Mouse (Mus musculus) testis, postnatal 14 days (tissue): ENCODE results near the gene Ahdc1.

Experiments
- DNase-seq: peaks from one replicate; pipeline ENCODE4 v3.0.0; 2021; ENCODE audit warnings: low spot score

Gene Ahdc1

DNA sequence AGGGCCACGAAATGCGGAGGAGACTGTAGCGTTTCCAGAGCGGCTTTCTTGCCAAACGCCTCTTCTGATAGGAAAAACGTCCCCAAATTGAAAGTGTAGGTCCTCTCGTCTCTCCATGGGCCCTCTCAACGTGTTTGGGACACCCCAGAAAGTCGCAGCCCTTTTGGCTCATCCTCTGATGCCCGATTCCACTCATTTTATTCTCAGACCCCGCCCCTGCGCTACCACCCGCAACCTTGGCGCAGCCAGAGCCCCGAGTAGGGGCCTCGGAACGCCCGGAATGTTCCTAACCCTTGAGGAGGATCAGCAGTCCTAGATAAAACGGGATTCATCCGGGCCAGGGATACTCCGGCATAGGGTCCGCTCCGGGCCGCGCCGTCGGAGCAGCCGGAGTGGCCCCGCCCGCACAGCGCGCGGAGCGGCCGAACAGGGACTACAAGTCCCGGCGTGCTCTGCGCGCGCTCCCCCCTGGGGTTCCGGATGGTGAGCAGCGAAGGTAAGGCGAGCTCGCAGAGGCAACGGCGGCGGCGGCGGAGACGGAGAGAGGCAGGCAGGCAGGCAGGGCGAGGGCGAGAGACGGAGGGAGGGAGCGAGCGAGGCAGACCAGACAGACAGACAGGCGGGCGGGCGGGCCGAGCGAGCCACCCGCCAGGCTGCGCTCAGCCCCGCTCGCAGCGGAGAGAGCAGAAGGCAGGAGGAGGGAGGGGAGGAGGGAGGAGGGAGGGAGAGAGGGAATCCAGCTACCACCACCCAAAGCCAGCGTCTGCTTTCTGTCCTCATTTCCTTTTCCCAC lies at the start of gene Ahdc1:
Gene Ahdc1 (plus strand): TSS at position 233 of the 793 bp plus-strand sequence.
- peak; percentile 91 for DNase-seq

DNA sequence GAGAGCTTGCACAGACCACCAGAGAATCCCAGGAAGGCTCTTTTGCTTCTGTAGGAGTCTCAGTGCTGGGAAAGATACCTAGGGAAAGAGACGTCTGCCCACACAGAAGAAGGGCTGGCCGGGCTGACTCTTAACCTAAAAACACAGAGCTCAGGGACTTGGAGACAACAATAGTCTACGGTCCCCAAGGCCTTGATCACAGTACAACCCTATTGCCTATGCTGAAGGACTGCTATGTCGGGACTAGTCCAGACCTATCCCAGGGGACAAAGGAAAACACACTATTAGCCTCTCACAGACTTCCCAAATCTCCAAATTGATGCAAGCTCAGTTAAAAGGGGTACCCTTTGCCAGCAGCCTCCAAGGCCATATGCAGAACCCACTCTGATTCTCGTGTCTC lies 49.2 kb upstream of the Ahdc1 start:
- DNase-seq, result no peak

DNA sequence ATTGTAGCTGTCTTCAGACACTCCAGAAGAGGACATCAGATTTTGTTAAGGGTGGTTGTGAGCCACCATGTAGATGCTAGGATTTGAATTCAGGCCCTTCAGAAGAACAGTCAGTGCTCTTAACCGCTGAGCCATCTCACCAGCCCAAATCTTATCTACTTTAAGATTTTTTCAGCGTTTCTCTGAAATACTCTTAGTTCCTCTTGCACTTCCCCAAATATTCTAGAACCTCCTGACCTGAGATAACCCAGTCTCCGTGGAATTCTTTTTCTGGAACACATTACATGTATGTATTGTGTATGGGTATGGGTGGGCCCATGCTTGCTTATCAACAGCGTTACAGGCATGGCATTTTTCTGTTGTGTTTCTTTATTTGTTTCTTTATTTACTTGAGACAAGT lies 48.4 kb upstream of the Ahdc1 start:
- no peak for DNase-seq

DNA sequence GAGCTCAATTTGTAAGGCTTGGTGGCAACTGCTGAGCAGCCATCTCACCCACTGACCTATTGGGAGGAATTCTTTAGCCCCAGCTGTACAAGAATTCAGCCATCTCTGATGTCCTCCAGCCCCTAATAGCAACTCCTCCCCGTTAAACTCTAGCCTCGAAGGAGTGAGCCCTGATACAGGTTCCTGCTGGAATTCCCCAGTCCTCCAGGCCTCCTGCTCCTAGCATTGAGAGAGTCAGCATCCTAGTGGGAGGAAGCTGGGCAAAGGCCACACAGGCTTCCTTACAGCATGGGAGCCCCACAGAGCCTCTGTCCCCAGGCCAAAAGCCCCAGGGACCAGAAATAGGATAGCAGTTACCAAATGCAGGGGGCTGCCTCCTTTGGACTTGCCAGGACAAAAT lies 47.6 kb upstream of the Ahdc1 start:
- DNase-seq, result no peak

DNA sequence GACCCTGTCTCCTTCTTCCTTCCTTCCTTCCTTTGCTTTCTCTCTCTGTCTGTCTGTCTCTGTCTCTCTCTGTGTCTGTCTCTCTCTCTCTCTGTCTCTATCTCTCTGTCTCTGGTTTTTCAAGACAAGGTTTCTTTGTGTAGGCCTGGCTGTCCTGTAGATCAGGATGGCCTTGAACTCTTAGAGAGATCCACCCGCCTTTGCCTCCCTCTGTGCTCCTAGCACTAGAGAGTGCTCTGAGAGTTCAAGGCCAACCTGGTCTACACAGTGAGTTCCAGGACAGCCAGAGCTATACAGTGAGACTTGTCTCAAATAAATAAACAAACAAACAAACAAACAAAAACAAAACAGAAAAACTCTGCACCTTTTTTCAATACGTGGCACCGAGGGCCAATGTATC lies 47.0 kb upstream of the Ahdc1 start:
- DNase-seq, result no peak

DNA sequence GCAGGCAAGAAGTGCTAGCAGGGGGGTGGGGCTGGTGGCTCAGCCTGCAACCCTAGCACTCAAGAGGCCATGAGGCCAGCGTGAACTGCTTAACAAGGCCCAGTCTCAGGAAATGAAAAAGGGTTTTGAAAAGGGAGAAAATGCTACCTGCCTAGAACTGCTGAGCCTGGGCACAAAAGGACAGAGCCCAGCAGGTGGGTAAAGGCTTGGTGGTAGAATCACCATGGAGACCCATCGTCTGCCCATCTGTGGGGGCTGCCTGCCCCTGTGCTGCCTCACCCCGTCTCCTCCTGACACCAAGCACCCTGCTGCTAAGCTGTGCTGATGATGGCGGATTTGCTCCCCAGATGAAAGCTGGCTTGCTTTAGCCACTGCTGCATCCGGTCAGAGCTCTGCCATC lies 46.6 kb upstream of the Ahdc1 start:
- no peak for DNase-seq

DNA sequence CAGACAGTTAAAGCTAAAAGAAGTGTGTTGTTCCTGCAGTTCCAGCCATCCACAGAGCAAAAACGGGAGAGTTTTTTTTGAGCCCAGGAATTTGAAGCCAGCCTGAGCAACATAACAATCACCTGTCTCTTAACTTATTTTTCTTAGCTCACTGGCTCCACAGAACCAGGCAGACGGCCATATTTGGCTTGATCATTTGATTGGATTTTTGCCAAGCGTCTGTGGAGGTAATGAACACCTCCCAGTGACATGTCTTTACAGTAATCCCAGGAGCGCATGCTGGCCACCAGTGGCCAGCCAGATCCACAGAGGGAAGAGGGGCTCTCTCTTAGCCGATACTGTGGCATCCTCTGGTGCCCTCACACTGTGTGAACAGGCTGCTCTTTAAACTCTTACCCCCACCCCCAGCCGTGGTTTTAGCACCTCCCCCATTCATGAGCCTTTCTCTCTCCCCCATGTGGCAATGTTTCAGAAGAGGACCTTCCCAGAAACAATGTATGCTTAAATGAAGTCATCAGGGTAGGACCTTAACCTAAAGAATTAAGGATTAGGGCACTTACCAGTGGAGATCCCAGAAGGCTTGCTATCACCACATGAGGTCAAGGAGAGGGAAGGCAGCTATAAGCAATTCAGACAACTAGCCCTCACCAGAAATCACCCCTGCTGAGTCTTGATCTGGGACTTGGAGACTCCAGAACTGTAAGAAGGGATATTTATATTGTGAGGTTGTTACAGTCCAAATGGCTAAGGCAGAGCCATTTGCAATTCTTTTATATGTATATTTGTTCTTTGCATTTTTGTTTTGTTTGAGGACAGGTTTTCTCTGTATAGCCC lies 42.7 kb upstream of the Ahdc1 start:
- DNase-seq, result no peak

DNA sequence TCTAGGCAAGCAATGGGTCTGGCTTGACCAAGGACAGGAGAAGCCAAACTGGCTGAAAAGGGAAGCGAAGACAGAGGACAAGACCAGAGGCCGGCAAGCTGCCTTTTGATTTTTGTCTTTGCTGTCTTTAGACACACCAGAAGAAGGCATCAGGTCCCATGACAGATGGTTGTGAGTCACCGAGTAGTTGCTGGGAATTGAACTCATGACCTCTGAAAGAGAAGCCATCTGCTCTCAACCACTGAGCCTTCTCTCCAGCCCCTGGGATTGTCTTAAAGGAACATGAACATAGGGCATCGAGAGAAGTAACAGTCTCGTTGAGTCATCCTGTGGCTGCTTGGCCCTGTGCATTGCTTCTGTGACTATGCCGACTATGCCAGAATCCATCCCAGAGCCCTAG lies 39.5 kb upstream of the Ahdc1 start:
- DNase-seq, result no peak

DNA sequence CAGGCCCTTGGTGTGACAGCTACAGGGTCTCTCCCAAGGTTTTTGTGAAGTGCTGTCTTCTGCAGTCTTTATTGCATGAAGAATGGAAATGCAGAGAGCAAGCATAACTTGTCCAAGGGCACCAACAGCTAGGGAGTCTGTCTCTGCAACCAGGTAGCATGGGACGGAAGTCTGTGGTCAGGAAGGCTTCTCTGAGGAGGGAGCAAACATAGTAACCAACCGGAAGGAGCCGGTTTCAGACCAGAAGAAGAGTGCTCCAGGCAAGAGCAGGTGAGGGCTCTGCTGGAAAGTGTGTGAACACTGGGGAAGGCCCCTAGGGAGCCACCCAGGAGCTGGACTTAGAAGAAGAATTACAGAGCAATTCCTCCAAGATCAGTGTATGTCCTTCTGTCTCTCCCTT lies 39.0 kb upstream of the Ahdc1 start:
- DNase-seq, result no peak

DNA sequence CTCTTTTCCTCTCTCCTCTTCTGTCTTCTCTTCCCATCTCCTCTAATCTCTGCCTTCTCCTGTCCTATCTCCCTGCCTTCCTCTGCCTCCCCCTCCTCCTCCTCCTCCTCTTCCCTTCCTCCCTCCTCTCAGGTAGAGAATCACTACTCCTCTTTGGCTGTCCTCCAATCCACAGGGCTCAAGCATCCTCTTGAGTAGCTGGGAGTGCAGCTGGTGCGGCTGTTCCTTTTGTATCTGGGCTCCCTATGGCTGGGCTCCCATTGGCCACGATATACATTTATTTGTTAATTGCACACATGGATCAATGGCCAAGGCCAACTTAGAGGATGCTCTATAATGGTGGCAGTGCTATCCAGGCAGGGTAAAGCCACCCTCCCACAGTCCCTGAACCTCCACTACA lies 38.5 kb upstream of the Ahdc1 start:
- no peak for DNase-seq

DNA sequence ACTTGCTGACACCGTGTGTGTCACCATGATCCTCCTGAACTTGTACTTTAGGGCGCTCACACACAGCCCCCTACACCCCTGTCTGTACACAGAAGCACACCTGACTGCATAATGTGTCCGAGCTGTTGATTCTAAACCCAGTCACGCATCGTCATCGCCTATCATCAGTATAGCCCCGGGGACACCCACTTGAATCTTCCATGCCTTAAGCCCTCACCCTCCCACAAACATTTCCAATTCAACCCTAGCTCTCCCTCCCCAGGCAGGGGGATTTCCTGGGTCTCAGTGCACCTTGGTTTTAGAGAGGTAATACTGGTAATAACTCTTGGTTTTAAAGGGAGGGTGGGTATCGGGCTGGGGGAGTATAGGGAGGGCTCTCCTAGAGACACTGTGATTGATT lies 37.9 kb upstream of the Ahdc1 start:
- DNase-seq, result no peak

DNA sequence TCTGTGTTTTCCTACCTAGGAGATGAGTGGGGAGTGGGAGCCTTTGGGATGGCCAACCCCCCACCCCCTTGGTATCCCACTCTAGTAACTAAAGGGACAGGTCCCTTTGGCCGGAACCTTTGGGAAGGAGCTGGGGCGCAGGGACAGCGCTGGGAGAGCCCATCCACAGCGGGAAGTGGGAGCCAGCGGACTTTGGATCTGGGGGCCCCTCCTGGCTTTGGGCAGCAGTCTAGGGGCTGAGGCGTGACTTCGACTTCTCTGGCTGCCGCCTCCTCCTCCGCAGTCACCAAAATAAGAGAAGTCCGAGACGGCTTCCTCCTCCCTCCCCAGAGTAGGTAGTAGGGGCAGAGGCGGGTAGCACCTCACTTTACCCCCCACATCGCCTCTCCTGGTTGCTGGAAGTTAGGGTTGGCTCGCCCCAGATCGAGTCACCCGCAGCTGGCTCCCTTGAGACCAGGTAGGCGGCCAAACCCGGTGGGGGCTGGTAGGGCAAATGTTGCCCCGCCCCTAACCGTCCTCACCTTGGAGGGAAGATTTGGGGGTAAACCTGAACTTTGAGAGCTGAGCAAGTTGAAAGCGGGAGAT lies 37.2 kb upstream of the Ahdc1 start, which contains the start of gene Fgr:
Gene Fgr (plus strand): TSS at position 282 of the 585 bp plus-strand sequence.
- DNase-seq, result no peak

DNA sequence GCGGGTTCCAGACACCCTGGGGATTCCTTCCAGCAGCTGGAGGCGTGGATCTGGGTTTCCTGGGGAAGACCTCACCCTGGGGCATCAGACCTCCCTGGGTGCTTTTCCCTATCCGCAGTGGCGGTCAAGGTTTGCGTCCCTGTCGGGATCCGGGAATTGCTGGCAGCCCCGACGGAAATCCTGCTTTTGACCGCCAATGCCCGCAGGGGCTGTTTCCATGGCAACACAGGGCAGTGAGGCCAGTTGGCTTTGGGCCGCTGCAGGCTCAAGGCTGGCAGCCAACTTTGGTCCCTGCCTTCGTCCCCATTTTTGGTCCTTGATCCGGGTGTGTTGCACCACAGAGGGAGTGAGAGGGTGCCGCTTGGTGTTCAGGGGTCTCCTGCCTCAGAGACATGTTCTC lies 36.2 kb upstream of the Ahdc1 start:
- peak; percentile 64 for DNase-seq

DNA sequence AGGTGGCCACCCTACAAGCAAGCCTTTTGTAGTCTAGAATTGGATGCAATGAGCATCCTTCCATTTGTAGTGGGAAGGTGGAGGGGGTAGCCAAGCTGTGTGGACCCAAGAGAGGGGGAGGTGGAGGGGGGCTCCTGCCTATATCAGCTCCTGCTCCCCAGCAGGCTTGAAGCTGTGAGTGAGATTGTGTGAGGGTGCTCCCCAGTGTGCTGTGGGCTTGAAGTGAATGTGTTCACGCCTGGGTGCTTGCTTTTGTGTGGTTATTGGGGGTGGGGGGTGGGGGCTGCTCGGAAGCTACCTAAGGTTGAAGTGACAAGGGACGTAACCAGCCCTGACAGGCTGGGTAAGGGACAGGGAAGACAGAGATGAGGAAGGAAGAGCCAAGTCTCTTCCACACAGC lies 35.3 kb upstream of the Ahdc1 start:
- DNase-seq, result no peak

DNA sequence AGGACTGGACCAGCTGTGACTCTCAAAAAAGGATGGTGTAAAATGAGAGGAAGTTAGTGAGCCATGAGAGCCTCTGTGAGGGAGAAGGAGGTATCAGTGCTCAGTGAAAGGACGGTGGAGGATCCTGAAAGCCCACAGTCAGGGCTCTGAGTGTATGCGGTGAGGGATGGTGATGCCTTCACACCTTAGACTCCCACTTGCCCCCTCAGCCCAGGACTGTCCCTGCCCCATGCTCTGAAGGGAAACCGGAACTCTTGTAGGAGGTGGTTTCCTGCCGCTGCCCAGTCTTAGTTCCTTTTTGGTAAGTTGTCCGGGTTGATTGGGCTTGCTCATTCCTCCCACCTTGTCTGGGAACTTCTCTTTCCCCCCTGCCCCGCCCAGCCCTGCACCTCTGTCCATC lies 34.3 kb upstream of the Ahdc1 start:
- DNase-seq, result no peak

DNA sequence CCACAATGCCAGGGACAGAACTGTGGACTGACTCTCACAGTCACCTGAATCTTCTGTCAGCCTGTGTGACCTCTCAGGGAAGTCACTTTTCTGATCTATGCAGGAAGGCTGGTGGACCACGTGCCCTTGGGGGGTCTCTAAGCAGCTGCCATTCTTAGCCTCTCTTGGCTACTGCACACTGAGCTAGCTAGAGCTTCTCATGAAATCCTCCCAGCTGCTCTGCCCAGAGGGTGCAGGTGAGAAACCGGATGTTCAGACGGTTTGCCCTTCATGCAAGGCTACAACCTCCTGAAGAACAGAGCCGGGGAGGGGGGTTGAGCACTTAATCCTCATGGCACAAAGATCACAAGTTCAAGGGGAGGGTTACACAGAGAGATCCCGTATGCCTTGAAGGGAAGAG lies 33.5 kb upstream of the Ahdc1 start:
- DNase-seq, result no peak

DNA sequence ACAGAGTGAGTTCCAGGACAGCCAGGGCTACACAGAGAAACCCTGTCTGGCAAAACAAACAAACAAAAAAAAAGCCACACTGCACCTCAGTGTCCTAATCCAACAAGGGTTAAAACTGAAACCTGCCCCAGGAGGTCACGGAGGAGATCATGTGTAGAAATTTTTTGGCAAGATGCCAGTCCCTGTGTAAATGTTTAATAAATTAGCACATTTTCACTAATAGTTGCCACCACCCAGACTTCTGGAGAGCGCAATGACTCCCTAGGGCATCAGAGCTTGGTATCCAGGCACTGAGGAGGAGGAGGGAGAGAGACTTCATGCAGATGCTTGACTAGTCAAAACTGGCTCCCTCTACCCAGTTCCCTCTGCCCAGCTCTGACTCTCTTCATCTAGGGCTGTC lies 31.9 kb upstream of the Ahdc1 start:
- no peak for DNase-seq

DNA sequence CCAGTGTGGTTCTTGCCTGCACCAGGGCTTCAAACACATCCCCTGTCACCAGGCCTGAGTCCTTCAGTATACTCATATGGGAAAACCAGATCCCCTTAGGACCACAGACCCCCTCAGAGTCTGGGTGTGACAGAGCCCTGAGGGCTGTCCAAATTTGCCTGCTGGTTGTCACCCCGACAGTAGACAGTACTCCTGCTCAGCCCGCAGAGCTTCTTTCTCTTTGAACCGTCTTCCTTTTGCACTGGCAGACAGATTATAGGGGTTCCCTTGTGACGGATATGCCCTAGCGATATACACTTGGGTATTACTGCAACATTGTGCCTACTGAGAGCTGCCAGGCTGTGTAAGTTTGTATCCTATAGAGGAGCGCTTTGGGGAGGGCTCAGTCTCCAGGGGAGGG lies 29.4 kb upstream of the Ahdc1 start:
- no peak for DNase-seq

DNA sequence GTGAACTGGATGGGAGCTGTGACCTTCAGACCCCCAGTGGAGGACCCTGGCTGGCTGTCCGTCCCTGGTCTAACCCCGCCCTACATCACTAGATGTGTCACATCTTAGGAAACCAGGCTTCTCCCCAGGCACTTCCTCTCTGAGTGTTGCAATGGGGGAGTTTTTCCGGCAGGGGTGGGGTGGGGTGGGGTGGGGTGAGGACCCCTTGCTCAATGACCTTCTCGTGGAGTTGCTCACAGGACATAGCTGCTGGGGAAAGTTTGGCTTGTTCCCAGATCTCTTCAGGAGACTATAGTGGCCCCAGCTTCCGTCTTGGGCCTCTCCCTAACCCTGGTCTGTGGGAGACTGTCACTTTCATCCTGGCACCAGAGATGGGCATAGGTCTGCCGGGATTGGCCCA lies 28.1 kb upstream of the Ahdc1 start:
- DNase-seq, result no peak

DNA sequence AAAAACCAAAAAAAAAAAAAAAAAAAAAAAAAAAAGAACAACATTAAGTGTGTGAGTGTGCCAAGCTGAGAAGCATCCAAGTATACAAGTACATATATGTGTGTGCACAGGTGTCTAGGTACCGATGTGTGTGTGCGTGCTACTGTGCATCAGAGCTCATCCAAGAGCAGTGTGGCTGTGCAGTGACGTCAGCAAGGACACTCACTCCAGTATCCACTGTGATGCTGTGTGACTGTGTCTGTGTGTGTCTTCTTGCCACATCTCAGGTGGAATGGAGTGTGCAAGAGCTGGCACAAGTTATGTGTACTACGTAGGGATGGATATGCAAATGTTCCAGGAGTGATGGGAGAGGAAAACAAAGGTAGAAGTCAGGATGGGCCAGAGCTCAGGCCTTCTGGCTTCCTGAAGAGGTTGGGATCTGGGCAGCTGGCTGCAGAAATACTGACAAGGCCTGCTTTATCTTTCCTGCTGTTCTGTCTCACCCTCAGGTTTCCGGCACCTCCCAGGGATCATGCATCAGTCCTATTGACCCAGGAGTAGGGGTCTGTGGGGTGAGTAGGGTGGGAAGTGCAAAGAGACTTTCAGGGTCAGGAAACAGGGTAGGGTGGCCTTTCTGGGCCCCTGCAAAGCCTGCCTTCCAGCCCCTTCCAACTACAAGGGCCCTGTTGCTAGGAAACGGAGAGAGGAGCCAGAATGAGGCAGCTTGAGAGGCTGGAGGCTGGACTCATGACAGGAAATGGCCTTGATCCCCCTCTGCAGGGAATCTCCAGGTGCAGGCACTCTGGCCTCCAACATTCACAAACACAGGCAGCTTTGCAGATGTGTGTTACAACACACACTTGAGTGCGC lies 27.2 kb upstream of the Ahdc1 start:
- no peak for DNase-seq

DNA sequence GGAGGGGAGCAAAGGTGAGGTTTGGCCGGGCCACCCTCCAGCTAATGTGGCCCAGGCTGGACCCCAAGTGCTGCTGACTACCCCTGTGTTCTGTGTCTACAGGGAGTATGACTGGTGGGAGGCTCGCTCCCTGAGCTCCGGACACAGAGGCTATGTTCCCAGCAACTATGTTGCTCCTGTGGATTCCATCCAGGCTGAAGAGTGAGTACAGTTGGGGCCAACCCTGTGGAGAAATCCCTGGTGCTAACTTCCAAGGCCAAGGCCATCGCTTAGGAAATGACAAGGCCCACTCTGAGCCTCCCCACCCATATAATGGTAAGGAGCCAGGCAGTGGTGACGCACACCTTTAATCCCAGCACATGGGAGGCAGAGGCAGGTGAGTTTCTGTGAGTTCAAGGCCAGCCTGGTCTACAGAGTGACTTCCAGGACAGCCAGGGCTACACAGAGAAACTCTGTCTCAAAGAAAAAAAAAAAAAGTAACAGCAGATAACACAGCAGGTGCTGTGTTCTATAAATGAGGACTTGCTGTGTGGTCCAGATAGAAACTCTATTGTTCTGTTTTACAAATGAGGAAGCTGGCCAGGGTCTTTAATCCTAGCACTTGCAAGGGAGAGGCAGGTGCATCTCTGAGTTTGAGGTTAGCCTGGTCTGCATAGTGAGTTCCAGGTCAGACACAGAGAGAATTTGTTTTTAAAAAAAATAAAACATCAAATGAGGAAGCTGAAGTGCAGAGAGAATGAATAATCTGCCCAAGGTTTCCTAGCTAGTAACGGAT lies 22.3 kb upstream of the Ahdc1 start:
- DNase-seq, result peak; percentile 66
